Mouse (Mus musculus): Measurements from ENCODE around the gene Acoxl. TPM values are rescaled to one million over a fixed set of nuclear protein-coding genes. Genes with fewer than 3 reads are reported as not detected.
A peak's percentile ranks its signal among the peaks of the same experiment; 100 is the strongest.

The Acoxl gene
- polyA plus RNA-seq, 1 experiment from 2014 or later = 0.14 TPM

GRCm38 (mm10) chr2:128128532-128128931 is 289.9 kb downstream of the Acoxl start:
- Histone ChIP-seq H3K27me3 (peaks cover 25% of the 10 kb centered on the region), H3K4me1 (peaks cover 34% of the 10 kb centered on the region), H3K9me3 (no peaks in the 10 kb centered on the region), H3K4me3 (peak overlapping the region; percentile 71), H3K9ac (replicated peaks) (no peak overlapping the region; the same call in 1 of the 2 replicates), H3K27ac (replicated peaks) (no peak overlapping the region), H3K4me2 (replicated peaks) (peak overlapping the region; percentile 94), H3K36me3 (no peaks in the 10 kb centered on the region)
- 21% methylated on average over 10 of the region's 10 CpGs for WGBS
- no peak for ATAC-seq (replicated peaks)

GRCm38 (mm10) chr2:128131503-128131902 is 292.8 kb downstream of the Acoxl start:
- WGBS = 90% methylated on average over 11 of the region's 11 CpGs
- H3K27ac ChIP-seq (replicated peaks) = no peak overlapping the region
- no peak for ATAC-seq (replicated peaks)

GRCm38 (mm10) chr2:128132635-128133034 is 294.0 kb downstream of the Acoxl start:
- H3K4me1 ChIP-seq = peaks cover 15% of the 10 kb centered on the region
- H3K4me2 ChIP-seq (replicated peaks) = no peak overlapping the region
- H3K9ac ChIP-seq (replicated peaks) = no peak overlapping the region
- 0 out of 2 replicates have a peak, but pooled peaks cover 4% of the 10 kb centered on the region for H3K27me3 ChIP-seq
- H3K36me3 ChIP-seq = no peaks in the 10 kb centered on the region
- no peak overlapping the region for H3K4me3 ChIP-seq
- 92% methylated on average over 5 of the region's 5 CpGs for WGBS
- H3K27ac ChIP-seq (replicated peaks) = no peak overlapping the region
- no peak for ATAC-seq (replicated peaks)
- H3K9me3 ChIP-seq = no peaks in the 10 kb centered on the region

More at GRCm38 (mm10) chr2:128131503-128131902, 292.8 kb downstream of the Acoxl start:
- Histone ChIP-seq H3K27me3 (0 out of 2 replicates have a peak, but pooled peaks cover 4% of the 10 kb centered on the region), H3K4me3 (no peak overlapping the region), H3K9ac (replicated peaks) (no peak overlapping the region), H3K9me3 (no peaks in the 10 kb centered on the region), H3K36me3 (no peaks in the 10 kb centered on the region), H3K4me2 (replicated peaks) (no peak overlapping the region), H3K4me1 (peaks cover 14% of the 10 kb centered on the region)

DNA sequence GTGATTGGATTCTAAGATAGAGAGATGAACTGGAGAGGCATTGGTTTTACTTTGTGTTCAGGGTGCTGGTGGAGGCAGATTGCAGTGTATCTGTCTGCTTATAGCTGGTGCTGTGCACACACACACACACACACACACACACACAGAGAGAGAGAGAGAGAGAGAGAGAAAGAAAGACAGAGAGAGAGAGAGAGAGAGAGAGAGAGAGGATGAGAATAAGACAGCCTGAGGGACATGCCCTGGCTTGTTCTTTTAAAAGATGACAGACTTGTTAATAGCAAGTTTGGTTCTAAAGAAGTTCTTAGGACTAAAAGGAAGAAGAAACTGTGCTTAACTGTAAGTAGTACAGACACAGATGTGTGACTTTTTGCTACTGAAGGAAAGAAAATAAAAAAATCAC is 295.2 kb downstream of the Acoxl start:
- Histone ChIP-seq H3K9me3 (no peaks in the 10 kb centered on the region), H3K4me1 (peaks cover 11% of the 10 kb centered on the region), H3K36me3 (no peaks in the 10 kb centered on the region), H3K4me2 (replicated peaks) (no peak overlapping the region), H3K4me3 (no peak overlapping the region), H3K9ac (replicated peaks) (no peak overlapping the region), H3K27me3 (no peaks in the 10 kb centered on the region), H3K27ac (replicated peaks) (no peak overlapping the region)
- no peak for ATAC-seq (replicated peaks)

- no peak for ATAC-seq (replicated peaks)
- Histone ChIP-seq H3K9me3 (no peaks in the 10 kb centered on the region), H3K27ac (replicated peaks) (no peak overlapping the region), H3K4me1 (peaks cover 17% of the 10 kb centered on the region), H3K9ac (replicated peaks) (no peak overlapping the region), H3K4me3 (no peak overlapping the region), H3K27me3 (no peaks in the 10 kb centered on the region), H3K4me2 (replicated peaks) (no peak overlapping the region), H3K36me3 (no peaks in the 10 kb centered on the region)
- 92% methylated on average over 5 of the region's 5 CpGs for WGBS
Measured at GRCm38 (mm10) chr2:128134474-128134873, 295.8 kb downstream of the Acoxl start.

DNA sequence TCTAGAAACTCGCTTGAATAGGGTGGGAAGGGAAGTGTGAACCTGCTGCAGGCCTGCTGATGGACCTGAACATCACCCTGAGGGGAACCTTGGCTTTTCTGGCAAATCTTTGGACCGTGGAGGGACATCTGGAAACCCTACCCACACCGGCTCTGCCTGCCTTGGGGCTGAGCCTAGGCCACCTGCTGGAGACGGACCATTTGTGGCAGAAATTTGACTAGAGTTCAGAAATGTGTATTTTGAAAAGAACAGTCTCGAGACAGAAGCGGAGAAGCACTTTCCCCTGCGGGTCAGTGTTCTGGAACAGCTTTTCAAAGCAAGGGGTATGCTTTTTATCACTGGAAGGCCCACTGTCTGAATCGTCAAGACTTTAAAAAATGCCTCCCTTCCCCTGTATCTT is 296.3 kb downstream of the Acoxl start:
- Histone ChIP-seq H3K4me2 (replicated peaks) (no peak overlapping the region), H3K27ac (replicated peaks) (no peak overlapping the region), H3K9me3 (no peaks in the 10 kb centered on the region), H3K9ac (replicated peaks) (no peak overlapping the region), H3K36me3 (no peaks in the 10 kb centered on the region), H3K4me3 (no peak overlapping the region), H3K4me1 (peaks cover 22% of the 10 kb centered on the region), H3K27me3 (no peaks in the 10 kb centered on the region)
- WGBS = 71% methylated on average over 8 of the region's 8 CpGs
- no peak for ATAC-seq (replicated peaks)

GRCm38 (mm10) chr2:128136769-128137433 is 298.2 kb downstream of the Acoxl start:
- no peaks in the 10 kb centered on the region for H3K27me3 ChIP-seq
- H3K9ac ChIP-seq (replicated peaks) = no peak overlapping the region
- no peaks in the 10 kb centered on the region for H3K36me3 ChIP-seq
- H3K4me1 ChIP-seq = peaks cover 29% of the 10 kb centered on the region
- ATAC-seq (replicated peaks) = no peak
- no peak overlapping the region for H3K27ac ChIP-seq (replicated peaks)
- 90% methylated on average over 16 of the region's 16 CpGs for WGBS
- no peaks in the 10 kb centered on the region for H3K9me3 ChIP-seq
- no peak overlapping the region for H3K4me3 ChIP-seq
- no peak overlapping the region for H3K4me2 ChIP-seq (replicated peaks)

DNA sequence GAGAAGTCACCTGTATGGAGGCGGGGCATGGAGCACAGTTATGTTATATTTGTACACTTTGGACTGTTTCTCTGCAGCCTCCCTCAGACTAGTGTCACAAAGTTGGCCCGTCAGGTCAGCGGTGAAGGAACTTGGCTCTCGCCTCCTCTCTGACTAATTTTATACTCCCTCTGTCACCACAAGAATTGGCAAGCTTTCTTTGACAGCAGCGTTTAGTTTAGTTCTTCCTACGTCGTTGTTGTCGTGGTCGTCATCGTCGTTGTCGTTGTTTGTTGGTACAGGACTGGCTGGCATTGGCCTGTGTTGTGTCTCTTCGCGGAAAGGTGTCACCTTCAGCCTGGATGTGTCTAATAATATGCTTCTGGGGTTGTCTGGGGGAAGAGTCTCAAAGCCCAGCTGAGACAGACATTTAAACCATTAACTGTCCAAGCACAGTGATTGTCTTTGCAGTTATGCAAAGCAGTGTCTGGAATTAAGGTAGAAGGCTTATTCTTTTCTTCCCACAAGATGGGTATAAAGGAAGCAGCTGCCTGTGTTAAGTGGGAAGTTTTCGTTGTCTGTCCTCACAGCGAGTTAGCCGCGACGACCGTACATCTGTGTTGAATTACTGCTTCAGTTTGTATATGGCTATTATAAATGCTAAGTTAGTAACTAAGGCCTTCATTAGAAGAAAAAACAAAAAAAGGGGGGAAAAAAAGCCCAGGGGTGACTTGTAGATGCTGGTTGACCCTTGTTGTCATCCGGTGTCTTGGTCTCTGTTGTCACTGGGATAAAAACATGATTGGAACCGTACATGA is 299.0 kb downstream of the Acoxl start:
- H3K4me3 ChIP-seq = no peak overlapping the region
- H3K4me2 ChIP-seq (replicated peaks) = no peak overlapping the region
- H3K9ac ChIP-seq (replicated peaks) = no peak overlapping the region
- H3K4me1 ChIP-seq = peaks cover 29% of the 10 kb centered on the region
- H3K27ac ChIP-seq (replicated peaks) = no peak overlapping the region
- 65% methylated on average over 22 of the region's 22 CpGs for WGBS
- no peak for ATAC-seq (replicated peaks)
- no peaks in the 10 kb centered on the region for H3K36me3 ChIP-seq
- H3K9me3 ChIP-seq = no peaks in the 10 kb centered on the region
- H3K27me3 ChIP-seq = no peaks in the 10 kb centered on the region

DNA sequence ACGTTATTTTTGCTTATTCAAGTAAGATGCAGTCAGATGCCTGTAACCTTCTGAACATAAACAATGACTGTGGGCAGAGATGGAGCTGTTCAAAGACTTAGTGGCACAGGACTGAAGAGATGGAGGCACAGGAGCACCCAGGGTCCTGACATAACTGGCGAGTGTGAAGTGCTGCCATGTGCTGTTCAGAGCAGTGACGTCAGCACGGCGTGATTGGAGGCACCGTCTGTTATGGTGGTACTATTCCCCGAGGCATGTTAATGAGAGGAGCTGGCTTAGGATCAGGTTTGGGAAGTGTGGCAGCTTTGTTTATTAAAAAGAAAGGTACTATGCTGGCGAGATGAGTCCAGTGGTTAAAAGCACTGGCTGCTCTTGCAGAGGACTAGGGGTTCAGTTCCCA is 300.2 kb downstream of the Acoxl start:
- Histone ChIP-seq H3K4me1 (peaks cover 29% of the 10 kb centered on the region), H3K4me2 (replicated peaks) (no peak overlapping the region), H3K27ac (replicated peaks) (0 out of 2 replicates have a peak overlapping the region, but pooled peaks have one; percentile 31), H3K4me3 (no peak overlapping the region), H3K36me3 (no peaks in the 10 kb centered on the region), H3K9ac (replicated peaks) (no peak overlapping the region), H3K9me3 (no peaks in the 10 kb centered on the region), H3K27me3 (no peaks in the 10 kb centered on the region)
- ATAC-seq (replicated peaks) = peak; percentile 74
- WGBS = 42% methylated on average over 8 of the region's 8 CpGs

DNA sequence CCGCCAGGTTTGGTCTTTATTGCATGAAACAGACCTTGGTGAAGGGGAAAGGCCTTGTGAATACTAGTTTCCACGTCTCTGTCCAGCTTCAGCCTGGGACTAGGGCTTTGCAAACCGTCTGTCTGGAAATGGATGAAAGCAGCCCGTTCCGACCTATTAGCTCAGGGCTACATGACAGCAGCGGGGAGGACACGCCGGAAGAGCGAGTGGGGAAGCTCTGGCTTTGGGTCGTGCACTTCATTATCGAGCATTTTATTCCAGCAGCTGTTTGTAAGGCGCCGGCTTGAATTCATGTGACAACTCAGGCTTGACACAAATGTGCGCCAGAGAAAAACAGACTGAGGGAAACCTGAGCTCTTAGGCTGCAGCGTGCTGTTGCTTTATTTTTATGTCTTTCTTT is 301.1 kb downstream of the Acoxl start:
- Histone ChIP-seq H3K4me3 (no peak overlapping the region), H3K9me3 (no peaks in the 10 kb centered on the region), H3K9ac (replicated peaks) (no peak overlapping the region), H3K27me3 (no peaks in the 10 kb centered on the region), H3K4me1 (peaks cover 29% of the 10 kb centered on the region), H3K36me3 (no peaks in the 10 kb centered on the region), H3K4me2 (replicated peaks) (no peak overlapping the region), H3K27ac (replicated peaks) (peak overlapping the region; percentile 31; the same call in 1 of the 2 replicates)
- ATAC-seq (replicated peaks) = no peak; the same call in 1 of the 2 replicates
- 45% methylated on average over 15 of the region's 15 CpGs for WGBS

GRCm38 (mm10) chr2:128140183-128140582 is 301.5 kb downstream of the Acoxl start:
- no peaks in the 10 kb centered on the region for H3K9me3 ChIP-seq
- H3K9ac ChIP-seq (replicated peaks) = no peak overlapping the region
- peaks cover 29% of the 10 kb centered on the region for H3K4me1 ChIP-seq
- H3K4me3 ChIP-seq = no peak overlapping the region
- H3K36me3 ChIP-seq = no peaks in the 10 kb centered on the region
- H3K27ac ChIP-seq (replicated peaks) = no peak overlapping the region
- H3K4me2 ChIP-seq (replicated peaks) = no peak overlapping the region
- WGBS = 87% methylated on average over 3 of the region's 3 CpGs
- ATAC-seq (replicated peaks) = no peak
- H3K27me3 ChIP-seq = no peaks in the 10 kb centered on the region

DNA sequence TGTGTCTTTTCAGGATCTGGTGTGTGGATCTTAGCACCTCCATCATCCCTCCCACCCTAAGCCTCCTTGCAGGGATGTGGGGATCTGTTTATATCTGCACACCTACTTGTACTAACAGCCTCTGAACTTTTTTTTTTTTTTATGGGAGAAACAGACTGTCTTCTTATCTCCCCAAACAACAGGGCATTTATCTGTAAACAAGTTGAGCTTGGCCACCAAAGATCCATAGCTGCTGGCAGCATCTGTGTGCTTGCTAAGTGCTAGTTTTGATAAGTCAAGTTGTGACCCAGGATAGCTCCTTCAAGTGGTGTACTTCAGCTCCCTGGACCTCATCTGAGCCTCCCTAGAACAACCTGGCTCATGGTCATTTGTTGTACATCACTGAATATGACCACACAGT is 305.3 kb downstream of the Acoxl start:
- H3K4me3 ChIP-seq = no peak overlapping the region
- no peaks in the 10 kb centered on the region for H3K27me3 ChIP-seq
- ATAC-seq (replicated peaks) = no peak
- H3K9me3 ChIP-seq = no peaks in the 10 kb centered on the region
- H3K9ac ChIP-seq (replicated peaks) = no peak overlapping the region
- H3K36me3 ChIP-seq = no peaks in the 10 kb centered on the region
- peaks cover 16% of the 10 kb centered on the region for H3K4me1 ChIP-seq
- H3K27ac ChIP-seq (replicated peaks) = no peak overlapping the region
- H3K4me2 ChIP-seq (replicated peaks) = no peak overlapping the region

All from forebrain, embryonic 15.5 days (tissue).